Mouse (Mus musculus): ENCODE results near the gene Wdr6. TPM values are rescaled to one million over a fixed set of nuclear protein-coding genes. Genes with fewer than 3 reads are reported as not detected.

The Wdr6 gene
- polyA plus RNA-seq, 1 experiment from 2014 or later: 79.4 TPM

MicroRNAs within 50 kb of the gene (microRNA counts, 519-probe panel; counts per million panel counts)
- microRNA mmu-miR-191: 5,124 counts per million, percentile 57 among the panel's probes with 10 or more counts
- microRNA mmu-miR-425: 4,984 counts per million, percentile 55 among the panel's probes with 10 or more counts

Small RNA genes lying within 50 kb of the gene (microRNA-seq; reads per million reads assigned to microRNA genes)
- gene Gm24083 (not detected), gene Mir191 (not detected), gene Mir425 (2,743 reads per million, percentile 86 among the genes with 10 or more reads in this experiment)

Other genes with a start within 250 kb of the Wdr6 start
- gene Gpx1, start 239.8 kb downstream of the Wdr6 start, polyA plus RNA-seq (2016; fragmentation: Nextera tagmentation; extraction: Ambion mirVana): 1,088 and 1,118 TPM in 2 replicates
- 93.2 and 98.3 TPM in 2 replicates for gene Usp4, start 230.9 kb downstream of the Wdr6 start, polyA plus RNA-seq (2016; fragmentation: Nextera tagmentation; extraction: Ambion mirVana)
- gene 1700102P08Rik, start 185.9 kb downstream of the Wdr6 start, polyA plus RNA-seq (2016; fragmentation: Nextera tagmentation; extraction: Ambion mirVana): 0.40 and 0.55 TPM in 2 replicates
- gene Ccdc36, start 150.3 kb downstream of the Wdr6 start, polyA plus RNA-seq (2016; fragmentation: Nextera tagmentation; extraction: Ambion mirVana): 1.0 and 1.5 TPM in 2 replicates
- gene BC048562, start 142.3 kb downstream of the Wdr6 start, polyA plus RNA-seq (2016; fragmentation: Nextera tagmentation; extraction: Ambion mirVana): not detected in 2 replicates
- gene Ccdc71, start 118.2 kb downstream of the Wdr6 start, polyA plus RNA-seq (2016; fragmentation: Nextera tagmentation; extraction: Ambion mirVana): 39.1 and 39.2 TPM in 2 replicates
- gene Klhdc8b, start 117.2 kb downstream of the Wdr6 start, polyA plus RNA-seq (2016; fragmentation: Nextera tagmentation; extraction: Ambion mirVana): 96.5 and 99.1 TPM in 2 replicates
- 67.2 and 68.6 TPM in 2 replicates for gene Lamb2, start 99.0 kb downstream of the Wdr6 start, polyA plus RNA-seq (2016; fragmentation: Nextera tagmentation; extraction: Ambion mirVana)
- gene Usp19, start 88.1 kb downstream of the Wdr6 start, polyA plus RNA-seq (2016; fragmentation: Nextera tagmentation; extraction: Ambion mirVana): 78.0 and 84.2 TPM in 2 replicates
- 70.1 and 73.1 TPM in 2 replicates for gene Qars, start 71.0 kb downstream of the Wdr6 start, polyA plus RNA-seq (2016; fragmentation: Nextera tagmentation; extraction: Ambion mirVana)
- gene Qrich1, start 61.9 kb downstream of the Wdr6 start, polyA plus RNA-seq (2016; fragmentation: Nextera tagmentation; extraction: Ambion mirVana): 108 and 115 TPM in 2 replicates
- gene Impdh2, start 18.5 kb downstream of the Wdr6 start, polyA plus RNA-seq (2016; fragmentation: Nextera tagmentation; extraction: Ambion mirVana): 105 and 115 TPM in 2 replicates
- 49.9 and 55.5 TPM in 2 replicates for gene Ndufaf3, start 11.3 kb downstream of the Wdr6 start, polyA plus RNA-seq (2016; fragmentation: Nextera tagmentation; extraction: Ambion mirVana)
- 89.4 and 91.4 TPM in 2 replicates for gene Dalrd3, start 8.9 kb downstream of the Wdr6 start, polyA plus RNA-seq (2016; fragmentation: Nextera tagmentation; extraction: Ambion mirVana)
- gene P4htm, start 18.9 kb upstream of the Wdr6 start, polyA plus RNA-seq (2016; fragmentation: Nextera tagmentation; extraction: Ambion mirVana): 18.9 and 21.2 TPM in 2 replicates
- 49.1 and 49.7 TPM in 2 replicates for gene Arih2, start 70.6 kb upstream of the Wdr6 start, polyA plus RNA-seq (2016; fragmentation: Nextera tagmentation; extraction: Ambion mirVana)
- gene Slc25a20, start 83.3 kb upstream of the Wdr6 start, polyA plus RNA-seq (2016; fragmentation: Nextera tagmentation; extraction: Ambion mirVana): 57.1 and 59.3 TPM in 2 replicates
- 41.8 and 44.0 TPM in 2 replicates for gene Prkar2a, start 110.6 kb upstream of the Wdr6 start, polyA plus RNA-seq (2016; fragmentation: Nextera tagmentation; extraction: Ambion mirVana)
- 45.1 and 47.7 TPM in 2 replicates for gene Ip6k2, start 205.1 kb upstream of the Wdr6 start, polyA plus RNA-seq (2016; fragmentation: Nextera tagmentation; extraction: Ambion mirVana)
- gene Nckipsd, start 229.6 kb upstream of the Wdr6 start, polyA plus RNA-seq (2016; fragmentation: Nextera tagmentation; extraction: Ambion mirVana): 8.9 and 9.2 TPM in 2 replicates
- 0.08 and 0.09 TPM in 2 replicates for gene Celsr3, start 247.6 kb upstream of the Wdr6 start, polyA plus RNA-seq (2016; fragmentation: Nextera tagmentation; extraction: Ambion mirVana)